Mouse (Mus musculus) myocyte (in vitro differentiated cells): ENCODE results near the gene Nek9. TPM values are rescaled to one million over a fixed set of nuclear protein-coding genes. Genes with fewer than 3 reads are reported as not detected.

Experiments
- H3K27me3 ChIP-seq: one replicate; pipeline ENCODE4 v1.6.1; 2011; ENCODE audit not compliant: control insufficient read depth, insufficient read depth, insufficient read length
- H3K36me3 ChIP-seq: one replicate; pipeline ENCODE4 v1.6.1; 2011; ENCODE audit not compliant: control insufficient read depth, insufficient read depth
- H3K4me2 ChIP-seq: one replicate; pipeline ENCODE4 v1.6.1; 2011; ENCODE audit warnings: low read depth, control low read depth
- H3K4me3 ChIP-seq: one replicate; pipeline ENCODE4 v1.5.1; 2011; ENCODE audit warnings: mild to moderate bottlenecking, control low read depth, moderate library complexity
- H3K79me2 ChIP-seq: one replicate; pipeline ENCODE4 v1.6.1; 2011; ENCODE audit not compliant: control insufficient read depth, insufficient read depth
- H3ac ChIP-seq: one replicate; pipeline ENCODE4 v1.6.1; 2011; ENCODE audit not compliant: control insufficient read depth, insufficient read length
- CEBPB ChIP-seq: IDR thresholded peaks from 2 replicates; pipeline ENCODE4 v1.6.1; 2011; ENCODE audit warnings: mild to moderate bottlenecking, moderate library complexity; ENCODE audit not compliant: poor library complexity, insufficient read depth, severe bottlenecking
- E2F4 ChIP-seq: IDR thresholded peaks from one replicate; pipeline ENCODE4 v1.6.1; 2011; ENCODE audit warnings: mild to moderate bottlenecking, control low read depth, moderate library complexity; ENCODE audit not compliant: insufficient read depth
- MAX ChIP-seq: IDR thresholded peaks from one replicate; pipeline ENCODE4 v1.6.1; 2011; ENCODE audit warnings: low read depth, mild to moderate bottlenecking, control low read depth
- MYOD1 ChIP-seq, 3 experiments: IDR thresholded peaks; one replicate each; pipeline ENCODE4 v1.6.1; 2011; ENCODE audit warnings: control low read depth in 2 of 3, low read depth in 2 of 3, mild to moderate bottlenecking in 2 of 3, moderate library complexity in 1 of 3; ENCODE audit not compliant: insufficient read length in 2 of 3, control insufficient read depth in 1 of 3
- MYOG ChIP-seq, 3 experiments: IDR thresholded peaks; one replicate each; pipeline ENCODE4 v1.6.1; 2011; ENCODE audit warnings: control low read depth in 2 of 3, low read depth in 2 of 3, mild to moderate bottlenecking in 2 of 3; ENCODE audit not compliant: insufficient read length in 2 of 3, control insufficient read depth in 1 of 3, insufficient read depth in 1 of 3
- POLR2A ChIP-seq: IDR thresholded peaks from one replicate; pipeline ENCODE4 v1.6.1; 2011; ENCODE audit warnings: low read depth, mild to moderate bottlenecking, control low read depth, moderate library complexity; ENCODE audit not compliant: insufficient read length
- POLR2AphosphoS2 ChIP-seq: IDR thresholded peaks from one replicate; pipeline ENCODE4 v1.6.1; 2011; ENCODE audit warnings: low read depth, control low read depth; ENCODE audit not compliant: insufficient read length
- REST ChIP-seq: IDR thresholded peaks from one replicate; pipeline ENCODE4 v1.6.1; 2011; ENCODE audit warnings: mild to moderate bottlenecking, control low read depth, moderate library complexity; ENCODE audit not compliant: insufficient read depth, insufficient read length
- SRF ChIP-seq: IDR thresholded peaks from one replicate; pipeline ENCODE4 v1.6.1; 2011; ENCODE audit warnings: low read depth; ENCODE audit not compliant: control insufficient read depth, insufficient read length
- TCF12 ChIP-seq: IDR thresholded peaks from one replicate; pipeline ENCODE4 v1.6.1; 2011; ENCODE audit warnings: mild to moderate bottlenecking, control low read depth; ENCODE audit not compliant: poor library complexity, insufficient read depth, severe bottlenecking
- TCF3 ChIP-seq: IDR thresholded peaks from one replicate; pipeline ENCODE4 v1.6.1; 2011; ENCODE audit warnings: low read depth, control low read depth; ENCODE audit not compliant: insufficient read length
- USF1 ChIP-seq: IDR thresholded peaks from one replicate; pipeline ENCODE4 v1.6.1; 2011; ENCODE audit warnings: low read depth, mild to moderate bottlenecking, control low read depth, moderate library complexity
- polyA plus RNA-seq: library from polyadenylated mRNA; unstranded; fragments of >200 nt; fragmentation: generic; extraction: Trizol; gene quantifications from one replicate; pipeline ENCODE4 v1.2.1, GENCODE M21; 2012; ENCODE audit warnings: missing spikeins

The Nek9 gene
- polyA plus RNA-seq, 1 experiment = 40.4 TPM

- no peak overlapping the region for H3ac ChIP-seq
- H3K79me2 ChIP-seq = no peaks in the 10 kb centered on the region
- H3K27me3 ChIP-seq = no peaks in the 10 kb centered on the region
- no peak overlapping the region for H3K4me3 ChIP-seq
- TF ChIP-seq MAX (no peak), MYOD1 (IDR thresholded peaks at IDR 0.05; ENCODE audit: control insufficient read depth in 1 of 3, insufficient read length in 2 of 3, low read depth in 2 of 3) (no peak), USF1 (no peak), CEBPB (no peak), E2F4 (no peak), POLR2A (no peak), REST (no peak), POLR2AphosphoS2 (no peak), MYOG (IDR thresholded peaks at IDR 0.05; ENCODE audit: control insufficient read depth in 1 of 3, insufficient read depth in 1 of 3, insufficient read length in 2 of 3, low read depth in 2 of 3) (no peak), SRF (no peak), TCF12 (no peak), TCF3 (no peak)
- H3K36me3 ChIP-seq = no peaks in the 10 kb centered on the region
- no peak overlapping the region for H3K4me2 ChIP-seq
Observed at GRCm38 (mm10) chr12:85380942-85381341, 41.8 kb upstream of the Nek9 start.

- H3ac ChIP-seq = no peak overlapping the region
- no peaks in the 10 kb centered on the region for H3K27me3 ChIP-seq
- no peak overlapping the region for H3K4me3 ChIP-seq
- H3K36me3 ChIP-seq = no peaks in the 10 kb centered on the region
- no peak for TF ChIP-seq POLR2A
- no peak for TF ChIP-seq CEBPB
- TF ChIP-seq E2F4 = no peak
- no peak for TF ChIP-seq MYOG (IDR thresholded peaks at IDR 0.05; ENCODE audit: control insufficient read depth in 1 of 3, insufficient read depth in 1 of 3, insufficient read length in 2 of 3, low read depth in 2 of 3)
- TF ChIP-seq USF1 = no peak
- TF ChIP-seq REST = no peak
- TF ChIP-seq MYOD1 (IDR thresholded peaks at IDR 0.05; ENCODE audit: control insufficient read depth in 1 of 3, insufficient read length in 2 of 3, low read depth in 2 of 3) = no peak
- no peak for TF ChIP-seq TCF3
- TF ChIP-seq POLR2AphosphoS2 = no peak
- TF ChIP-seq MAX = no peak
- no peaks in the 10 kb centered on the region for H3K79me2 ChIP-seq
- H3K4me2 ChIP-seq = no peak overlapping the region
Observed at GRCm38 (mm10) chr12:85380308-85380707, 41.1 kb upstream of the Nek9 start.

DNA sequence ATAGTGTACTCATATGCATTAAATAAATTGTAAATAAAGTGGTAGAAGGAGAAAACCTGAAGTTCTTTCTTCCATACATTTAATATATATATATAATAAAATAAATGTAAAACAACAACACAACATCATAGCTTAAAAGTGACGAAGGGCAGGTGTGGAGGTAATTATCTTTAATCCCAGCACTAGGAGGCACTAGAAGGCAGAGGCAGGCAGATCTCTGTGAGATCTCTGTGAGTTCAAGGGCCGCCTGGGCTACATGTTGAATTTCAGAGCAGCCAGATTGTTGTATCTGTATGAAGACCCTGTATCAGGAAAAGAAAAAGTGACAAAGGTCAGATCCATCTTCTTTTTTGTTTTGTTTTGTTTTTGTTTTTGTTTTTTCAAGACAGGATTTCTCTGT is 39.1 kb upstream of the Nek9 start:
- H3K4me2 ChIP-seq = no peak overlapping the region
- no peak overlapping the region for H3ac ChIP-seq
- TF ChIP-seq TCF3 = no peak
- no peak for TF ChIP-seq REST
- TF ChIP-seq SRF = no peak
- TF ChIP-seq USF1 = no peak
- TF ChIP-seq E2F4 = no peak
- TF ChIP-seq POLR2A = no peak
- no peak for TF ChIP-seq MAX
- TF ChIP-seq MYOG (IDR thresholded peaks at IDR 0.05; ENCODE audit: control insufficient read depth in 1 of 3, insufficient read depth in 1 of 3, insufficient read length in 2 of 3, low read depth in 2 of 3) = no peak
- TF ChIP-seq TCF12 = no peak
- no peak for TF ChIP-seq MYOD1 (IDR thresholded peaks at IDR 0.05; ENCODE audit: control insufficient read depth in 1 of 3, insufficient read length in 2 of 3, low read depth in 2 of 3)
- no peak for TF ChIP-seq CEBPB
- TF ChIP-seq POLR2AphosphoS2 = no peak
- H3K79me2 ChIP-seq = peaks cover 8% of the 10 kb centered on the region
- no peak overlapping the region for H3K4me3 ChIP-seq
- H3K27me3 ChIP-seq = no peaks in the 10 kb centered on the region
- H3K36me3 ChIP-seq = no peaks in the 10 kb centered on the region

DNA sequence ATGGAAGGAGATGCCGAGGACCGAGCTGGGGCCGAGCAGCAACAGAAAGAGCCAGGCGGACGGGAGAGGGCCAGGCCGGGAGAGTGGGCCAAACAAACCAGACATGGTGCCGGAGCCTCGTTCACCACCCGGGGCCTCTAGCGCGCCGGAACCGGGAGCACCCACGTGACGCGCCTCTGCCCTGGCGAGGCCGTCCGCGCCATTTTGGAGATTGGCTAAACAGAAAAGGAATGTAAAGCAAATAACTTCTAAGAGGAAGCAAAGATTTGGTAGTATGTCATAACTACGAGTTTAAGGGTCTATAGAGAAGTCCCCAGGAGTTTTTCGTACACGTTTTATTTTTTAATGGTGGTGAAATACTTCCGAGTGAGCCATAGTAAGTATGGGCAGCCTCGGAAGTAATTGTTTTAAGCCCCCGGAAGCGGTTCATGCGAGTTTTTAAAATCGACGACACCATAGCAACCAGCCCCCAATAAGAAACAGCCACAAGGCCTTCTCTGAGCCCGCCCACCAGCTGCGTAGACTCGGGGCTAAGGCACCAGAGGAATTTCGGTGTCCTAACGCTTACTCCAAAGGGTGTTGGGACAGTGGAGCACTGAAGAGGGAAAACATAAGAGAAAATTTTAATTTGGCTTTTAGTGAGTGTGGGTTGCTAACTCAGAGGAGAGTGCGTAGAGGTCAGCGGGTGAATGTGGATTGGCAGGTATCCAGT is 35.6 kb upstream of the Nek9 start, which contains the start of gene Tmed10:
Gene Tmed10, minus strand, starts transcription at position 287 of the 712 bp plus-strand sequence.
- TF ChIP-seq E2F4 (no peak), POLR2A (peak; percentile 51), USF1 (peak; percentile 98), POLR2AphosphoS2 (peak; percentile 62), MAX (no peak), REST (no peak), CEBPB (no peak), TCF12 (no peak), MYOG (IDR thresholded peaks at IDR 0.05; ENCODE audit: control insufficient read depth in 1 of 3, insufficient read depth in 1 of 3, insufficient read length in 2 of 3, low read depth in 2 of 3) (no peak), MYOD1 (IDR thresholded peaks at IDR 0.05; ENCODE audit: control insufficient read depth in 1 of 3, insufficient read length in 2 of 3, low read depth in 2 of 3) (no peak), SRF (no peak), TCF3 (no peak)
- Histone ChIP-seq H3K36me3 (no peaks in the 10 kb centered on the region), H3K79me2 (peaks cover 41% of the 10 kb centered on the region), H3K27me3 (no peaks in the 10 kb centered on the region), H3ac (peak within 1 kb of the TSS; percentile 82), H3K4me2 (peak within 1 kb of the TSS; percentile 84), H3K4me3 (peak within 1 kb of the TSS; percentile 61)
